Mouse (Mus musculus): Measurements from ENCODE around the gene Ces1g. TPM values are rescaled to one million over a fixed set of nuclear protein-coding genes. Genes with fewer than 3 reads are reported as not detected.

The Ces1g gene
- polyA plus RNA-seq, 1 experiment from 2014 or later: not detected

Other genes starting within 250 kb of the Ces1g start
- not detected in 2 replicates for gene Ces1c, start 206.0 kb downstream of the Ces1g start, polyA plus RNA-seq (2014; fragmentation: Nextera tagmentation; extraction: Ambion mirVana)
- 0.26 TPM in 1 of 2 replicates, not detected in the other for gene Ces1d, start 139.5 kb downstream of the Ces1g start, polyA plus RNA-seq (2014; fragmentation: Nextera tagmentation; extraction: Ambion mirVana)
- gene Ces1e, start 107.7 kb downstream of the Ces1g start, polyA plus RNA-seq (2014; fragmentation: Nextera tagmentation; extraction: Ambion mirVana): not detected in 2 replicates
- gene Ces1f, start 57.6 kb downstream of the Ces1g start, polyA plus RNA-seq (2014; fragmentation: Nextera tagmentation; extraction: Ambion mirVana): not detected in 2 replicates
- gene Ces1h, start 42.4 kb upstream of the Ces1g start, polyA plus RNA-seq (2014; fragmentation: Nextera tagmentation; extraction: Ambion mirVana): not detected in 2 replicates
- 0.56 and 1.5 TPM in 2 replicates for gene Ces5a, start 198.5 kb upstream of the Ces1g start, polyA plus RNA-seq (2014; fragmentation: Nextera tagmentation; extraction: Ambion mirVana)

All from hindbrain, embryonic 14.5 days (tissue).